Mouse (Mus musculus) R1 (cell line): ENCODE measurements at regions not wholly inside any gene's neighbourhood (a gene's known extent, or its start where the extent isn't known, plus 50 kb on each side); places are given as distances from the start of the nearest gene placed in this dataset.

Experiments used
- DNase-seq: peaks from one replicate; pipeline ENCODE4 v3.0.0-alpha.2; 2018; ENCODE audit warnings: low read depth, low spot score

- no peak for DNase-seq
Observed at GRCm38 (mm10) chr3:148559752-148560460, 430.4 kb downstream of the Adgrl2 start.

DNA sequence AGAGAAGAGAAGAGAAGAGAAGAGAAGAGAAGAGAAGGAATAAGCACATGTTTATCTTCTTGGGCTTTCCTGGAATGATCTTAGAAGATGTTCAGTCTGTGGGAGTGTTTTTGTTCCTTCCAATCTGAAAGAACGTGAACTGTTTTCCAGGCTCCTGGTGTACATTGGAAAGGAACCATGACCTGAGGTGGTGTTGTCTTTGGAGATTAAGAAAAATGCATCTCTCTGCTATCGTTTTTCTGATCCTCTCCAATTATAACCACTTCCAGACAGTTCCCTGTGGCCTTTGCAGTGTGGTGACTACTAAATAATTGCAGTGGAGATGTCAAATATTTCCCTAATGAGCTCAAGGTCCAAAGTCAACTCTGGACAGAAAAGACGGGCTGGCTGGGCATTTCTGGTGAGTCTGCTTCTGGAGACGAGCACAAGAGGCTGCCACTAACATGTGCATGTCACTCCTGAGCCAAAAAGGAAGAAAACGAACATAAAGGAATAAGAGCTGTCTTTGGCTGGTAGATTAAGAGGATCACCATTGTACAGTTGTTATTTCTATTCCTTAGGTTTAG lies 431.7 kb downstream of the Adgrl2 start:
- no peak for DNase-seq

DNA sequence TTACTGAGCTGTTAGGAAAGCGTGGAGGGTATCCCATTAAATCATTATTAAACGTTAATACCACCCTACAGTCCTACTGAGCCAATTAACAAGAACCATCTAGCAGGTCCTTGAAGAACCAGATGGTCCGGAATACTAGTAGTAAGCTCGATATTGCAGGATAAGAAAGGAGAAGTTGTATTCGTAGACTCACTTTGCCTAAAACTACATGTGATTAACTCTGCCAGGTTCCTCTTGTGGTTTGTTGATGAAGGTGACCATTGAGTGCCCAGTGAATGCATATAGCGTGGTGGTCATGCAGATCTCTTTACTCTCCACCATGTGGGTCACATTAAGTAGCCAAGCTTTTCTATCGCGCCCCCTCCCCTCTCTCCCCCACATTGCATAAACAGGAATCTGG lies 435.0 kb downstream of the Adgrl2 start:
- no peak for DNase-seq

GRCm38 (mm10) chr3:148550716-148551115 lies 439.6 kb downstream of the Adgrl2 start:
- DNase-seq: no peak

DNA sequence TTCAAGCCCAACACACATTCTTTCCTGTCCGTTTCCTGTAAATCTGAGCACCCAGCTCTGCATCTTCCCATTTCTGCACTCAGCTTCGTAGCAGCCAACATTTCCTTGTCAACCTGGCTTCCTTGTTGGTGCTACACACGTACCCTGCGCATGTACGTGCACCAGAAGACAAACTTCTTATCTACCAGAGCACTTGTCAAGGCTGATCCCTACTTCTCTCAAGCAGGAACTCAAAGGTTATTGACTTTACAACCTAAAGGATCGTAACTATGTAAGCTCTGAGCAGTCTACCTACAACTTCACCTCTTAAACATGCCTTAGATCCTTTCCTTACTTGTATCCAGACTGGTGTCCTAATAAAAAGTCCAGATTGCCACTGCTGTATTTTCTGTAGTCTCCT lies 445.4 kb downstream of the Adgrl2 start:
- DNase-seq: no peak

DNA sequence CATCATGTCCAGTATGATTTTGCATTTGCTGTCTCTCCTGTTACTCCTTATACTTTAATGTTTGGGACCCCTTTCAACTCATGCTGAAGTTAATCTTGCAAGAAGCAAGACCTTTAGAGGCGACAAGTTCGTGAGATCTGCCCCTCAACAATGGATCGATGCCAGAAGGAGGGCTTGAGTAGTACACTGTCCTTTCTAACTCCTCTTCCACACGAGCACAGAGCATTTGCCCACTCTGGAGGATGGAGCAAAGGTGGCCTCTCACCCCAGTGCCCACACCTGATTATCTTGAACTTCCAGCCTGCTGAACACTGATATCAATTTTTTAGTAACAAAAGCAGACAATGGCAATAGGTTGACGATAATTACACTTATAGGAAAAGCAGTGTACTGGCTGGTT lies 448.1 kb downstream of the Adgrl2 start:
- no peak for DNase-seq

- no peak for DNase-seq
Observed at GRCm38 (mm10) chr3:148537669-148538271, 452.6 kb downstream of the Adgrl2 start.

- DNase-seq: no peak
Observed at GRCm38 (mm10) chr3:148529893-148530292, 460.5 kb downstream of the Adgrl2 start.

GRCm38 (mm10) chr3:148510381-148510780 lies 480.0 kb downstream of the Adgrl2 start:
- no peak for DNase-seq

DNA sequence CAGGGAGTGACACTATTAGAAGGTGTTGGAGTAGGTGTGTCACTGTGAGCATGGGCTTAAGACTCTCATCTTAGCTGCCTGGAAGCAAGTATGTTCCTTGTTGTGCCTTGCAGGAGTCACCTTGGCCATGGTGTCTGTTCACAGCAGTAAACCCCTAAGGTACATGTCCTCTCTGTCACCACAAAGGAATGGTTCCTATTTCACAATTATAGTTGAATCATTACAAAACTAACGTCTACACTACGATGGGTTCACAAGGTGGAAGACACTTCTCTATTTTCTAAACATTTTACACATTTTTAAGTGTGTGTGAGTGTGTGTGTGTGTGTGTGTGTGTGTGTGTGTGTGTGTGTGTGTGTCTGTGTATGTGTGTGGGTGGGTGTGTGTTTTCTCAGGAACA lies 485.4 kb downstream of the Adgrl2 start:
- DNase-seq: no peak

DNA sequence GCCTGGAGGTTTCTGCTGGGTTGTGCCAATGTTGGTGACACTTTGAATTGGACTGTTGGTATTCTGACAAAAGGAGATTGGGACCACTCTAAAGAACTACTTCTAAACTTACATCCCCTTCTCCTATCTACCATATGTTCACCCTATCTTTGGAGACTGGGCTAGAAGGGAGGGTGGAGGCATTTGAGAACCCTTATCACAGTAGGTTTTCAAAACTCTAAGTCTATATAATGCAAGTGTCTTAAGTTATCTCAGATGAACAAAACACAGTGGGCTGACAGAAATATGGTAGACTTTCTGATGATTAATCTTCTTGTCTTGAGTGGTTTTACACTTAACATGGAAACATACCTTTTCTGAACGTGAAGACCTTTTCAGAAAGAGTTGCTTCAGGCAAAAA lies 486.9 kb downstream of the Adgrl2 start:
- DNase-seq: no peak

- no peak for DNase-seq
Observed at GRCm38 (mm10) chr3:148501801-148502200, 488.6 kb downstream of the Adgrl2 start.

- DNase-seq: no peak
Observed at GRCm38 (mm10) chr3:148496672-148497071, 493.7 kb downstream of the Adgrl2 start.

DNA sequence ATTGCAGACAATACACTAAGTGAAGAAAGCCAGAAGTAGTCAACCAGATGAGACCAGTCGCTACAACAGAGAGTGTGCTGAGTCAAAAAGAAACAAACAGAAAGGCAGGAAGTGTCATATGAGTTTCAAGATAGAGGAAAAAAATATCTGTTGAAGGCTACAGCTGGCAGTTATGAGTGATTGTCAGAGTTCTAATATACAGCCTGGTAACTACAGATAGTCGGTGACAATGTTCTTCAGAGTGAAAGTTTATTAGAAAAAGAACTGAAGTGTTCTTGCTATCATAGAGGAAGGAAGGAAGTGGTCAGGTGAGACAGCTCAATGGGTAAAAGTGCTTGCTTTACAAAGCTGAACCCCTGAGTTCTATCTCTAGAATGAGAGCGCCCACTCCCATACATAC lies 499.1 kb downstream of the Adgrl2 start:
- no peak for DNase-seq

DNA sequence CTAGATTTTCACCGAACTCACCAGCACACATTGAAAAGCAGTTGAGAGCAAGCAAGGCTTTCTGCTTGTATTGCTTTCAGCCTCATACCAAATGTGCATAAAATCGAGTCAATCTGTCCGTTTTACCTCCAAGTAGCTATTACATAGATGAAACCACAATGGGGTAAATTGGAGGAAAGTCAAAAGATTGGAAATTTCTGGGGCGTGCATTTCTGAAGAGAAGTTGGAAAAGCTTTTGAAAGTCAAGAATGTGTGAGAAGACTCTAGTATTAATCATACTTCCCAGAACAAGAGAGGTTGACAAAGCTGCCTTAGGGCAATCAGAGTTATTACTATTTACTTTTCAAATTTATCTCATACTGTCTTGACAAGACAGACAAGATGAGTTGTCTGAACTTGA lies 501.2 kb downstream of the Adgrl2 start:
- DNase-seq: no peak

DNA sequence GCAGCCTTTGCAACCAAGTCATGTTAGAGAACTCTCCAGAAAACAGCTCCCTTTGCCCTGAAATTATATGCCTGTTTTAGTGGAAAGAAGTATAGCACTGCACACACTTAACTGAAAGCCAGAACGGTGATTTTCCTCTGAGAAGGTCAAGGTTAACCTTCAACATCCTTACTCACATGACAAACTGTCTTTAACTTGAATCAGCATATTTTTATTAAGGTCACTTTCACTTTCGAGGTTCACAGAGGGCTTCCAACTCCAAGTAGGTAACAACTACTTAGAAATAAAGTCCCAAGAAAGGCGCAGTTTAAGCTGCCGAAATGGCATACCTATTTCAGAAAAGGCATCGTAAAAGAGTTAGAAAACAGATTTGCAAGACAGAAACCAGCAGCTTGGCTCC lies 502.4 kb downstream of the Adgrl2 start:
- no peak for DNase-seq

DNA sequence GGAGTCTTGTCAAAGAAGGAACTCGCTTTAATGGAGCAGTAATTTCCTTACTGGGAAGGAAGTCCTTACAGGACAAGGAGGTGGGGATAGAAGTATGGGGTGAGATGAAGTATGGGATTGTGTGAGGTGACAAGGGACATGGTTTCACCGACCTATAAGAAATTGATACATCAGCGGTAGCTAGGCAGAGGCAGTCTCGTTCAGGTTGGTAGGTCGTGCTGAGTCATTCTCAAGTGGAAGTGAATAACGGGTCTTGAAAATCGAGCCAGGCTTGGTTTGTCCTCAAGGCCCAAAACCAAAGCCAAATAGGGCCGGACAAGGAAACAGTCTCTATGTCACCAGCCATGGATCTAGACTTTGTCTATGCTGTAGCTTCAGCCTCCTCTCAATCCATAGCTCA lies 514.5 kb downstream of the Adgrl2 start:
- DNase-seq: peak; percentile 22

GRCm38 (mm10) chr3:148472943-148473444 lies 517.4 kb downstream of the Adgrl2 start:
- DNase-seq: no peak

DNA sequence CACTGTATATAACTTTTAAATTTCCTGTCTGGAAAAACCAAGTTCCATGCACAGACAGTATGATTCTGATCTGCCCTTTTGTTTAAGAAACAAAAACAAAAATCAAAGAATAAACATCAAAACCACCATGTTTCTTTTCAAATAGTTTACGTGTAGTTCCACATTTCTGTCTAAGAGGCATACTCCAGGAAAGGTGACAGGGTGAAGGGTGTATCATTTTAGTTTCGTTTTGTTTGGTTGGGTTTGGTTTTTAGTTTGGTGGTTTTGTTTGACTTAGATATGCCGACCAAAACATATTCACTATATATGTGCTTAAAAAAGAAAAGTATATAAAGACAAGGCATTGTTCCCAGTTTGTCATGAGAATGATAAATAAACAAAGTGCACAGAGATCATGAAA lies 524.9 kb downstream of the Adgrl2 start:
- DNase-seq: no peak

DNA sequence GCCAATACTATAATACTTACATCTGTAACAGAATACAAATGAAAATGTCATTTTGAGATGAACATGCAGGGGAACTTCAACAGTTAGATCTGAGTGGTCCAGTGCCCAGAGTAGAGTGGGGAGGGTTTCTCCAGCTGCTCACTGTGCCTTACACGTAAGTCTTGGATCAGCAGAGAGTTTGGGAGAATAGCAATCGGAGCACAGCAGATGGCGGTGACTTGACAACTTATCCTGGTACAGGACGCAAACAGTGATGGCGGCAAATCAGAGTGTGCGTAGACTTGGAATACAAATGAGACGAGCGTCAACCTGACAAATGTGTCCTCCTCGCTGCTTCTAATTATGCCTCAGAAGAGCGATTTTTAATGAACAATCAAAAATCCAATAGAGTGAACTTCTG lies 527.6 kb downstream of the Adgrl2 start:
- no peak for DNase-seq

DNA sequence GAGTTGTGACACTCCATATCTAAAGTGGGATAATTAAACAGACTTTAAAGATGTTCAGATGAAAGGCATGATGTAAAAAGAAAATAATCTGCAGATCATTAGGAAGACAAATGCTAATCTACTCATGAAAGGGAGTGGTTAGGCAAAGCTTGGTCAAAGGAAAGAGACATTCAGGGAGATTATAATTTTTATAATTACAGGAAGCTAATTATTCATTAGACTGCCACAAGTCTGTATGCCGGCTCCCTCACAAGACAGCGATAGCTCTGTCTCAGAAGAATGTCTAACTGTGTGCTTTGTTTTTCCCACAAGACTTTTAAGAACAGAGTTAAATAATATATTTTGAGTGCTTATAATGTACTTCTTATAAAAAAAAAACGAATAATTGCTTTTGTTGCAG lies 541.5 kb downstream of the Adgrl2 start:
- DNase-seq: no peak

DNA sequence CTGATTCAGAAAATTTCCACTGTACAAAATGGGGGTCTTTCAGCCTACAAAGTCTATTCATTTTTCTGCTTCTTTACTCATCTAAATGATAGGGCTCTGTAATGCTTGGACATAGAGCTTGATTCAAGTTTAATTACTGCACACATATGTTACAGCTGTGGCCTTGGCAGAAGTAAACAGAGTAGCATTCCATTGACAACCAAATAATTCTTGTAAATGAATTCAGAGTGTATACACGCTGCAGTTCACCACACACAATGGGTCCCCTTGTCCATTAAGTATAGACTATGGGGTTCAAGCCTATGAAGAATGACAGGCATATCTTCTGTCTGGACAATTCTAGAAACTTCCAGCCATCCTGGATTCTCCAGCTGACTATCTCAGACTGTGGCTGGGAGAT lies 541.9 kb downstream of the Adgrl2 start:
- DNase-seq: no peak

DNA sequence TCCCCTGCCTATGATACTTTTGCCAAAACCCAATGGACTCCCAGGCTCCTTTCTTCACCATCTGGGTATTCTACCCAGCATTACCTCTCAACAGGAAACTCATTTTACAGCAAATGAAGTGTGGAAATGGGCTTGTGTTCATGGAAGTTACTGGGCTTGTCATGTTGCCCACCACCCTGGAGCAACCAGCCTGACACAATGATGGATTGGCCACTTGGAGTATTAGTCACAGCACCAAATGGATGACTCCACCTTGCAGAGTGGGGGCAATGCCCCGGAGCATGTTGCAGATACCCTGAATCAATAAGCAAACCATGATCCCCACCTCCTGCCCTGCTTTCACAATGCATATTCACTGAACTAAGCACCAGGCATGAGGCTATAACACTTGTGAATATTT lies 543.5 kb downstream of the Adgrl2 start:
- DNase-seq: no peak
